Mouse (Mus musculus) retina, postnatal 1 day (tissue): ENCODE measurements around the gene Sgpl1.
A peak's percentile ranks its signal among the peaks of the same experiment; 100 is the strongest.

ENCODE experiments used
- DNase-seq: peaks from one replicate; pipeline ENCODE4 v3.0.0-alpha.2; 2012

The Sgpl1 gene

GRCm38 (mm10) chr10:61080931-61081255, 66.6 kb downstream of the Sgpl1 start:
- DNase-seq = no peak

- DNase-seq = peak; percentile 96
These were observed 67.1 kb downstream of the Sgpl1 start for GRCm38 (mm10) chr10:61080227-61080930.

GRCm38 (mm10) chr10:61075607-61076006, 71.9 kb downstream of the Sgpl1 start:
- DNase-seq = no peak

- no peak for DNase-seq
These were observed 72.9 kb downstream of the Sgpl1 start for GRCm38 (mm10) chr10:61074643-61075042.

- peak; percentile 77 for DNase-seq
These were observed 75.2 kb downstream of the Sgpl1 start for GRCm38 (mm10) chr10:61072324-61072723.

- peak; percentile 62 for DNase-seq
These were observed 78.3 kb downstream of the Sgpl1 start for GRCm38 (mm10) chr10:61069248-61069647.

- peak; percentile 89 for DNase-seq
These were observed 78.9 kb downstream of the Sgpl1 start for GRCm38 (mm10) chr10:61068436-61069192.

GRCm38 (mm10) chr10:61065287-61066005, 82.1 kb downstream of the Sgpl1 start:
- peak; percentile 67 for DNase-seq

- DNase-seq = peak; percentile 77
These were observed 82.9 kb downstream of the Sgpl1 start for GRCm38 (mm10) chr10:61064635-61065034.

- no peak for DNase-seq
These were observed 84.1 kb downstream of the Sgpl1 start for GRCm38 (mm10) chr10:61063271-61063864.

- DNase-seq = peak; percentile 48
These were observed 87.9 kb downstream of the Sgpl1 start for GRCm38 (mm10) chr10:61059543-61060110.

GRCm38 (mm10) chr10:61059101-61059500, 88.4 kb downstream of the Sgpl1 start:
- DNase-seq = no peak

GRCm38 (mm10) chr10:61056661-61057060, 90.8 kb downstream of the Sgpl1 start:
- no peak for DNase-seq

GRCm38 (mm10) chr10:61051993-61052613, 95.4 kb downstream of the Sgpl1 start:
- DNase-seq = peak; percentile 78
